Mouse (Mus musculus) midbrain, embryonic 15.5 days (tissue): Measurements from ENCODE around the gene Olfr572. TPM values are rescaled to one million over a fixed set of nuclear protein-coding genes. Genes with fewer than 3 reads are reported as not detected.

ENCODE experiments used
- ATAC-seq: fragments of 200-750 bp; cut with Nextera tagmentation; replicated peaks from 2 replicates; pipeline ENCODE4 v1.8.0; 2017; ENCODE audit warnings: moderate TSS enrichment
- H3K27ac ChIP-seq: fragments of 300-500 bp; sonication (generic); 2 replicates; pipeline ENCODE4 v1.5.1; 2015; ENCODE audit warnings: mild to moderate bottlenecking, inconsistent platforms
- H3K27me3 ChIP-seq: fragments of 300-500 bp; sonication (generic); replicated peaks from 2 replicates; pipeline ENCODE4 v1.6.1; 2015; ENCODE audit warnings: inconsistent platforms
- H3K36me3 ChIP-seq: fragments of 300-500 bp; sonication (generic); replicated peaks from 2 replicates; pipeline ENCODE4 v1.6.1; 2015; ENCODE audit warnings: inconsistent platforms
- H3K4me1 ChIP-seq: fragments of 300-500 bp; sonication (generic); 2 replicates; pipeline ENCODE4 v1.6.1; 2015; ENCODE audit warnings: inconsistent platforms
- H3K4me2 ChIP-seq: fragments of 300-500 bp; sonication (generic); 2 replicates; pipeline ENCODE4 v1.6.1; 2015; ENCODE audit warnings: inconsistent platforms, mild to moderate bottlenecking, moderate library complexity
- H3K4me3 ChIP-seq: fragments of 300-500 bp; sonication (generic); 2 replicates; pipeline ENCODE4 v1.5.1; 2015; ENCODE audit warnings: mild to moderate bottlenecking, inconsistent platforms
- H3K9ac ChIP-seq: fragments of 300-500 bp; sonication (generic); 2 replicates; pipeline ENCODE4 v1.6.1; 2015; ENCODE audit warnings: mild to moderate bottlenecking, inconsistent platforms
- H3K9me3 ChIP-seq: fragments of 300-500 bp; sonication (generic); 2 replicates; pipeline ENCODE4 v1.6.1; 2016; ENCODE audit warnings: inconsistent platforms
- WGBS: fragments of 180-500 bp; shearing (Covaris S2); methylation state at CpG from one replicate; pipeline ENCODE4 v1.1.7; 2015; ENCODE audit warnings: mixed read lengths; 5-methylcytosine and 5-hydroxymethylcytosine counted together
- polyA plus RNA-seq: library from polyadenylated mRNA; unstranded; fragments of >200 nt; fragmentation: Nextera tagmentation; extraction: Ambion mirVana; gene quantifications from 2 replicates; pipeline ENCODE4 v1.2.1, GENCODE M21; 2015

Olfr572 gene
- polyA plus RNA-seq, 1 experiment from 2014 or later = not detected

GRCm38 (mm10) chr7:102958593-102958992 is 34.4 kb downstream of the Olfr572 start, which contains the start of gene Olfr575:
Gene Olfr575 (minus strand): TSS chr7:102958775.
- ATAC-seq = no peak
- H3K4me2 ChIP-seq = no peak within 1 kb of the TSS

GRCm38 (mm10) chr7:102962360-102962759 is 38.2 kb downstream of the Olfr572 start, which contains the start of gene Olfr576:
Gene Olfr576 (plus strand): TSS chr7:102962660.
- no peak within 1 kb of the TSS for H3K4me2 ChIP-seq

More at GRCm38 (mm10) chr7:102958593-102958992, 34.4 kb downstream of the Olfr572 start, which contains the start of gene Olfr575:
- H3K9ac ChIP-seq = no peak within 1 kb of the TSS
- H3K27ac ChIP-seq = no peak within 1 kb of the TSS
- 76% methylated on average over 1 of the region's 1 CpGs for WGBS
- H3K27me3 ChIP-seq = no peaks in the 10 kb centered on the region
- no peak within 1 kb of the TSS for H3K4me3 ChIP-seq
- no peaks in the 10 kb centered on the region for H3K9me3 ChIP-seq
- no peaks in the 10 kb centered on the region for H3K36me3 ChIP-seq
- no peaks in the 10 kb centered on the region for H3K4me1 ChIP-seq

GRCm38 (mm10) chr7:102974399-102974798 is 50.2 kb downstream of the Olfr572 start:
- no peaks in the 10 kb centered on the region for H3K36me3 ChIP-seq
- no peak overlapping the region for H3K9ac ChIP-seq
- 48% methylated on average over 1 of the region's 1 CpGs for WGBS
- no peak overlapping the region for H3K4me3 ChIP-seq
- ATAC-seq = no peak
- no peaks in the 10 kb centered on the region for H3K27me3 ChIP-seq
- H3K27ac ChIP-seq = no peak overlapping the region
- no peak overlapping the region for H3K4me2 ChIP-seq
- no peaks in the 10 kb centered on the region for H3K4me1 ChIP-seq
- no peaks in the 10 kb centered on the region for H3K9me3 ChIP-seq

More at GRCm38 (mm10) chr7:102962360-102962759, 38.2 kb downstream of the Olfr572 start, which contains the start of gene Olfr576:
- ATAC-seq = no peak
- no peak within 1 kb of the TSS for H3K27ac ChIP-seq
- no peaks in the 10 kb centered on the region for H3K9me3 ChIP-seq
- no peak within 1 kb of the TSS for H3K4me3 ChIP-seq
- WGBS = 63% methylated on average over 2 of the region's 2 CpGs
- H3K9ac ChIP-seq = no peak within 1 kb of the TSS
- H3K36me3 ChIP-seq = no peaks in the 10 kb centered on the region
- H3K27me3 ChIP-seq = no peaks in the 10 kb centered on the region
- no peaks in the 10 kb centered on the region for H3K4me1 ChIP-seq

- 84% methylated on average over 2 of the region's 2 CpGs for WGBS
- ATAC-seq = no peak
Observed at GRCm38 (mm10) chr7:102975843-102976242, 51.6 kb downstream of the Olfr572 start, which contains the start of gene Olfr577. Gene Olfr577 (minus strand): TSS chr7:102975943.

More at GRCm38 (mm10) chr7:102975843-102976242, 51.6 kb downstream of the Olfr572 start, which contains the start of gene Olfr577:
- Histone ChIP-seq H3K9ac (no peak within 1 kb of the TSS), H3K4me1 (no peaks in the 10 kb centered on the region), H3K27ac (no peak within 1 kb of the TSS), H3K36me3 (no peaks in the 10 kb centered on the region), H3K27me3 (no peaks in the 10 kb centered on the region), H3K4me2 (no peak within 1 kb of the TSS), H3K4me3 (no peak within 1 kb of the TSS), H3K9me3 (no peaks in the 10 kb centered on the region)

Other genes with a start within 250 kb of the Olfr572 start
- gene Trim68, start 237.1 kb upstream of the Olfr572 start, polyA plus RNA-seq = 6.2 and 8.5 TPM in 2 replicates
- not detected in 2 replicates for gene Olfr557, start 228.5 kb upstream of the Olfr572 start, polyA plus RNA-seq
- gene Olfr558, start 222.2 kb upstream of the Olfr572 start, polyA plus RNA-seq = 0.05 TPM in 1 of 2 replicates, not detected in the other
- gene Olfr33, start 205.3 kb upstream of the Olfr572 start, polyA plus RNA-seq = not detected in 2 replicates
- not detected in 2 replicates for gene Olfr559, start 196.9 kb upstream of the Olfr572 start, polyA plus RNA-seq
- not detected in 2 replicates for gene Olfr560, start 165.0 kb upstream of the Olfr572 start, polyA plus RNA-seq
- 0.09 TPM in 1 of 2 replicates, not detected in the other for gene Olfr78, start 164.9 kb upstream of the Olfr572 start, polyA plus RNA-seq
- not detected in 2 replicates for gene Olfr561, start 153.2 kb upstream of the Olfr572 start, polyA plus RNA-seq
- not detected in 2 replicates for gene Olfr564, start 120.9 kb upstream of the Olfr572 start, polyA plus RNA-seq
- gene Olfr566, start 65.6 kb upstream of the Olfr572 start, polyA plus RNA-seq = not detected in 2 replicates
- gene Olfr568, start 47.3 kb upstream of the Olfr572 start, polyA plus RNA-seq = not detected in 2 replicates
- gene Olfr569, start 33.5 kb upstream of the Olfr572 start, polyA plus RNA-seq = not detected in 2 replicates
- not detected in 2 replicates for gene Olfr570, start 29.8 kb upstream of the Olfr572 start, polyA plus RNA-seq
- not detected in 2 replicates for gene Olfr571, start 6.9 kb upstream of the Olfr572 start, polyA plus RNA-seq
- not detected in 2 replicates for gene Olfr573-ps1, start 18.2 kb downstream of the Olfr572 start, polyA plus RNA-seq
- gene Olfr574, start 24.1 kb downstream of the Olfr572 start, polyA plus RNA-seq = not detected in 2 replicates
- not detected in 2 replicates for gene Olfr575, start 34.4 kb downstream of the Olfr572 start, polyA plus RNA-seq
- not detected in 2 replicates for gene Olfr576, start 38.3 kb downstream of the Olfr572 start, polyA plus RNA-seq
- not detected in 2 replicates for gene Olfr577, start 51.5 kb downstream of the Olfr572 start, polyA plus RNA-seq
- not detected in 2 replicates for gene Olfr578, start 64.9 kb downstream of the Olfr572 start, polyA plus RNA-seq
- gene Olfr582, start 113.6 kb downstream of the Olfr572 start, polyA plus RNA-seq = not detected in 2 replicates
- not detected in 2 replicates for gene Olfr583, start 126.9 kb downstream of the Olfr572 start, polyA plus RNA-seq
- not detected in 2 replicates for gene Olfr584, start 157.5 kb downstream of the Olfr572 start, polyA plus RNA-seq
- gene Olfr585, start 173.3 kb downstream of the Olfr572 start, polyA plus RNA-seq = not detected in 2 replicates
- not detected in 2 replicates for gene Olfr586, start 201.2 kb downstream of the Olfr572 start, polyA plus RNA-seq
- gene Olfr588-ps1, start 216.5 kb downstream of the Olfr572 start, polyA plus RNA-seq = not detected in 2 replicates
- gene Olfr589, start 231.9 kb downstream of the Olfr572 start, polyA plus RNA-seq = not detected in 2 replicates